Mouse (Mus musculus): ENCODE measurements around the gene Fadd. TPM values are rescaled to one million over a fixed set of nuclear protein-coding genes. Genes with fewer than 3 reads are reported as not detected.

The Fadd gene
- polyA plus RNA-seq, 1 experiment from 2014 or later = 4.1 TPM

- Histone ChIP-seq H3K27ac (ENCODE audit: low read depth) (no peak overlapping the region), H3K36me3 (replicated peaks; ENCODE audit: insufficient read depth, low read length) (no peaks in the 10 kb centered on the region), H3K27me3 (ENCODE audit: insufficient read depth, low read length) (no peaks in the 10 kb centered on the region), H3K9ac (replicated peaks) (no peak overlapping the region), H3K9me3 (ENCODE audit: low read length) (0 out of 2 replicates have a peak, but pooled peaks cover 2% of the 10 kb centered on the region), H3K4me1 (ENCODE audit: insufficient read depth) (no peaks in the 10 kb centered on the region), H3K4me3 (ENCODE audit: low read depth, low read length) (no peak overlapping the region), H3K4me2 (ENCODE audit: low read depth, low read length) (no peak overlapping the region)
- TF ChIP-seq EP300 (IDR thresholded peaks at IDR 0.05; ENCODE audit: low read depth) (no peak), CTCF (IDR thresholded peaks at IDR 0.05; ENCODE audit: low read depth) (no peak)
- WGBS (ENCODE audit: insufficient replicate concordance) = 68% methylated on average over 22 of the region's 22 CpGs
- ATAC-seq (no peak), DNase-seq (no peak)
Measured at GRCm38 (mm10) chr7:144620721-144621681, 38.7 kb upstream of the Fadd start.

GRCm38 (mm10) chr7:144620315-144620714 is 38.1 kb upstream of the Fadd start:
- Histone ChIP-seq H3K4me2 (ENCODE audit: low read depth, low read length) (no peak overlapping the region), H3K4me3 (ENCODE audit: low read depth, low read length) (no peak overlapping the region), H3K4me1 (ENCODE audit: insufficient read depth) (no peaks in the 10 kb centered on the region), H3K36me3 (replicated peaks; ENCODE audit: insufficient read depth, low read length) (no peaks in the 10 kb centered on the region), H3K9me3 (ENCODE audit: low read length) (0 out of 2 replicates have a peak, but pooled peaks cover 2% of the 10 kb centered on the region), H3K27me3 (ENCODE audit: insufficient read depth, low read length) (no peaks in the 10 kb centered on the region), H3K9ac (replicated peaks) (no peak overlapping the region), H3K27ac (ENCODE audit: low read depth) (no peak overlapping the region)
- DNase-seq (no peak), ATAC-seq (no peak)
- TF ChIP-seq EP300 (IDR thresholded peaks at IDR 0.05; ENCODE audit: low read depth) (no peak), CTCF (IDR thresholded peaks at IDR 0.05; ENCODE audit: low read depth) (no peak)

GRCm38 (mm10) chr7:144615343-144615742 is 33.1 kb upstream of the Fadd start:
- DNase-seq = no peak
- no peak overlapping the region for H3K27ac ChIP-seq (ENCODE audit: low read depth)
- WGBS (ENCODE audit: insufficient replicate concordance) = 72% methylated on average over 6 of the region's 6 CpGs
- H3K4me3 ChIP-seq (ENCODE audit: low read depth, low read length) = no peak overlapping the region
- ATAC-seq = no peak
- H3K36me3 ChIP-seq (replicated peaks; ENCODE audit: insufficient read depth, low read length) = no peaks in the 10 kb centered on the region
- no peak for TF ChIP-seq EP300 (IDR thresholded peaks at IDR 0.05; ENCODE audit: low read depth)
- TF ChIP-seq CTCF (IDR thresholded peaks at IDR 0.05; ENCODE audit: low read depth) = no peak
- H3K27me3 ChIP-seq (ENCODE audit: insufficient read depth, low read length) = no peaks in the 10 kb centered on the region
- H3K9ac ChIP-seq (replicated peaks) = no peak overlapping the region
- no peak overlapping the region for H3K4me2 ChIP-seq (ENCODE audit: low read depth, low read length)
- no peaks in the 10 kb centered on the region for H3K9me3 ChIP-seq (ENCODE audit: low read length)
- H3K4me1 ChIP-seq (ENCODE audit: insufficient read depth) = no peaks in the 10 kb centered on the region

- Histone ChIP-seq H3K27me3 (ENCODE audit: insufficient read depth, low read length) (no peaks in the 10 kb centered on the region), H3K4me2 (ENCODE audit: low read depth, low read length) (no peak overlapping the region), H3K9ac (replicated peaks) (no peak overlapping the region), H3K4me3 (ENCODE audit: low read depth, low read length) (no peak overlapping the region), H3K4me1 (ENCODE audit: insufficient read depth) (no peaks in the 10 kb centered on the region), H3K36me3 (replicated peaks; ENCODE audit: insufficient read depth, low read length) (no peaks in the 10 kb centered on the region), H3K9me3 (ENCODE audit: low read length) (no peaks in the 10 kb centered on the region), H3K27ac (ENCODE audit: low read depth) (no peak overlapping the region)
- no peak for DNase-seq
- no peak for ATAC-seq
- whole genome bisulfite sequencing (ENCODE audit: insufficient replicate concordance) = 49% methylated on average over 4 of the region's 4 CpGs
- TF ChIP-seq CTCF (IDR thresholded peaks at IDR 0.05; ENCODE audit: low read depth) (no peak), EP300 (IDR thresholded peaks at IDR 0.05; ENCODE audit: low read depth) (no peak)
Measured at GRCm38 (mm10) chr7:144612829-144613228, 30.6 kb upstream of the Fadd start.

GRCm38 (mm10) chr7:144612351-144612750 is 30.1 kb upstream of the Fadd start:
- H3K36me3 ChIP-seq (replicated peaks; ENCODE audit: insufficient read depth, low read length) = no peaks in the 10 kb centered on the region

GRCm38 (mm10) chr7:144611595-144611994 is 29.3 kb upstream of the Fadd start:
- no peak overlapping the region for H3K27ac ChIP-seq (ENCODE audit: low read depth)
- WGBS (ENCODE audit: insufficient replicate concordance) = 69% methylated on average over 16 of the region's 16 CpGs
- H3K9me3 ChIP-seq (ENCODE audit: low read length) = no peaks in the 10 kb centered on the region
- TF ChIP-seq EP300 (IDR thresholded peaks at IDR 0.05; ENCODE audit: low read depth) (no peak), CTCF (IDR thresholded peaks at IDR 0.05; ENCODE audit: low read depth) (no peak)
- no peaks in the 10 kb centered on the region for H3K36me3 ChIP-seq (replicated peaks; ENCODE audit: insufficient read depth, low read length)
- no peak overlapping the region for H3K9ac ChIP-seq (replicated peaks)
- no peaks in the 10 kb centered on the region for H3K4me1 ChIP-seq (ENCODE audit: insufficient read depth)
- H3K4me2 ChIP-seq (ENCODE audit: low read depth, low read length) = no peak overlapping the region
- DNase-seq (no peak), ATAC-seq (no peak)
- H3K4me3 ChIP-seq (ENCODE audit: low read depth, low read length) = no peak overlapping the region
- H3K27me3 ChIP-seq (ENCODE audit: insufficient read depth, low read length) = no peaks in the 10 kb centered on the region

More at GRCm38 (mm10) chr7:144612351-144612750, 30.1 kb upstream of the Fadd start:
- no peak for ATAC-seq
- H3K27ac ChIP-seq (ENCODE audit: low read depth) = no peak overlapping the region
- no peaks in the 10 kb centered on the region for H3K4me1 ChIP-seq (ENCODE audit: insufficient read depth)
- no peak for DNase-seq
- TF ChIP-seq CTCF (IDR thresholded peaks at IDR 0.05; ENCODE audit: low read depth) (no peak), EP300 (IDR thresholded peaks at IDR 0.05; ENCODE audit: low read depth) (no peak)
- H3K27me3 ChIP-seq (ENCODE audit: insufficient read depth, low read length) = no peaks in the 10 kb centered on the region
- WGBS (ENCODE audit: insufficient replicate concordance) = 62% methylated on average over 4 of the region's 4 CpGs
- no peak overlapping the region for H3K9ac ChIP-seq (replicated peaks)
- H3K9me3 ChIP-seq (ENCODE audit: low read length) = no peaks in the 10 kb centered on the region
- H3K4me3 ChIP-seq (ENCODE audit: low read depth, low read length) = no peak overlapping the region
- no peak overlapping the region for H3K4me2 ChIP-seq (ENCODE audit: low read depth, low read length)
